Mouse (Mus musculus) lung, postnatal 4 days (tissue): Measurements from ENCODE around the gene Fcrls.

ENCODE experiments used
- DNase-seq, 2 experiments: peaks; one replicate each; pipeline ENCODE4 v3.0.0; 2021

The Fcrls gene

GRCm38 (mm10) chr3:87263436-87263835 is at the start of gene Fcrls:
TSS of gene Fcrls (minus strand) at chr3:87263738.
- DNase-seq: no peak

GRCm38 (mm10) chr3:87309922-87310321 is 46.4 kb upstream of the Fcrls start:
- DNase-seq: no peak

- DNase-seq: no peak
Measured at GRCm38 (mm10) chr3:87299901-87300300, 36.4 kb upstream of the Fcrls start.

GRCm38 (mm10) chr3:87274372-87274771 is 10.8 kb upstream of the Fcrls start:
- no peak for DNase-seq

- DNase-seq: no peak
Measured at GRCm38 (mm10) chr3:87266581-87266980, 3.0 kb upstream of the Fcrls start.

GRCm38 (mm10) chr3:87255239-87255638 is 8.3 kb downstream of the Fcrls start:
- DNase-seq: no peak

GRCm38 (mm10) chr3:87249571-87249970 is 14.0 kb downstream of the Fcrls start:
- no peak for DNase-seq

GRCm38 (mm10) chr3:87247292-87247691 is 16.2 kb downstream of the Fcrls start:
- no peak for DNase-seq

GRCm38 (mm10) chr3:87243654-87244053 is 19.9 kb downstream of the Fcrls start:
- DNase-seq: peak in 1 of 2 experiments; percentile 38

- DNase-seq: no peak
Measured at GRCm38 (mm10) chr3:87240909-87241308, 22.6 kb downstream of the Fcrls start.

GRCm38 (mm10) chr3:87223636-87224035 is 39.9 kb downstream of the Fcrls start:
- DNase-seq: no peak

- no peak for DNase-seq
Measured at GRCm38 (mm10) chr3:87222346-87222745, 41.2 kb downstream of the Fcrls start.

GRCm38 (mm10) chr3:87215176-87215575 is 48.4 kb downstream of the Fcrls start:
- no peak for DNase-seq

GRCm38 (mm10) chr3:87214221-87214864 is 49.2 kb downstream of the Fcrls start:
- no peak for DNase-seq

- no peak for DNase-seq
Measured at GRCm38 (mm10) chr3:87206336-87207075, 57.0 kb downstream of the Fcrls start.
